Mouse (Mus musculus) bone marrow, adult 2 months (tissue): Measurements from ENCODE around the gene Ccdc136.

Experiments
- CTCF ChIP-seq: fragments of 200-500 bp; IDR thresholded peaks from 2 replicates; pipeline ENCODE4 v1.5.1; 2011; ENCODE audit warnings: low read length, control low read depth; ENCODE audit not compliant: control insufficient read depth, insufficient read depth
- POLR2A ChIP-seq: fragments of 200-500 bp; IDR thresholded peaks from 2 replicates; pipeline ENCODE4 v1.6.1; 2011; ENCODE audit warnings: low read depth, mild to moderate bottlenecking, control low read depth, low read length, borderline replicate concordance; ENCODE audit not compliant: control insufficient read depth

- TF ChIP-seq POLR2A, result no peak
- no peak for TF ChIP-seq CTCF
Measured at GRCm38 (mm10) chr6:29347189-29347588, 48.9 kb upstream of the Ccdc136 start.
